8 mouse cellular contexts compared by ENCODE assay signal in genomic region chr14:48134344-48134743, GRCm38 (mm10). TPM values are rescaled to one million over a fixed set of nuclear protein-coding genes. Genes with fewer than 3 reads are reported as not detected.
DNase-seq lines count a peak whose midpoint lies in the region; ATAC-seq and TF ChIP-seq lines count a peak whose summit lies in the region.

No protein-coding gene starts in this region.

- H3K27ac ChIP-seq in midbrain, embryonic 11.5 days (ENCODE audit: low read depth, low read length), result no peak overlapping the region; the same call in 1 of the 2 replicates
- no peak overlapping the region for H3K27ac ChIP-seq in midbrain, embryonic 13.5 days
- peak overlapping the region; percentile 56; the same call in 1 of the 2 replicates for H3K27ac ChIP-seq in liver, embryonic 12.5 days
- H3K27ac ChIP-seq in stomach, postnatal 0 days (replicated peaks), result peak overlapping the region; percentile 70

- TF ChIP-seq CTCF in stomach, postnatal 0 days (IDR thresholded peaks at IDR 0.05; ENCODE audit: low read depth), result no peak

- H3K9ac ChIP-seq in midbrain, embryonic 11.5 days (ENCODE audit: low read length), result no peak overlapping the region
- H3K9ac ChIP-seq in midbrain, embryonic 13.5 days (replicated peaks), result no peak overlapping the region
- no peak overlapping the region for H3K9ac ChIP-seq in liver, embryonic 12.5 days
- no peak overlapping the region; the same call in 1 of the 2 replicates for H3K9ac ChIP-seq in stomach, postnatal 0 days (ENCODE audit: low read length)

- peaks cover 58% of the 10 kb centered on the region for H3K4me1 ChIP-seq in midbrain, embryonic 11.5 days (ENCODE audit: control insufficient read depth, insufficient read depth, low read length)
- H3K4me1 ChIP-seq in midbrain, embryonic 13.5 days (replicated peaks), result peaks cover 75% of the 10 kb centered on the region
- peaks cover 67% of the 10 kb centered on the region for H3K4me1 ChIP-seq in liver, embryonic 12.5 days
- H3K4me1 ChIP-seq in stomach, postnatal 0 days (replicated peaks; ENCODE audit: control insufficient read depth, insufficient read depth), result peaks cover 13% of the 10 kb centered on the region

- TF ChIP-seq EP300 in stomach, postnatal 0 days (optimal IDR thresholded peaks at IDR 0.05), result no peak

- no peaks in the 10 kb centered on the region for H3K9me3 ChIP-seq in midbrain, embryonic 11.5 days (ENCODE audit: control insufficient read depth, low read length)
- H3K9me3 ChIP-seq in midbrain, embryonic 13.5 days, result no peaks in the 10 kb centered on the region
- H3K9me3 ChIP-seq in liver, embryonic 12.5 days (replicated peaks), result no peaks in the 10 kb centered on the region
- H3K9me3 ChIP-seq in stomach, postnatal 0 days (ENCODE audit: control insufficient read depth, low read length), result no peaks in the 10 kb centered on the region

- DNase-seq in midbrain, embryonic 11.5 days (ENCODE audit: low spot score, missing footprints), result peak; percentile 91
- peak; percentile 41 for DNase-seq in heart, postnatal 25 days (ENCODE audit: low spot score)
- no peak for DNase-seq in stomach, postnatal 0 days (ENCODE audit: low spot score)
- no peak for DNase-seq in B cell, adult 2 months
- no peak for DNase-seq in thymus, postnatal 14 days
- DNase-seq in spleen, postnatal 14 days (ENCODE audit: low spot score in 2 of 2), result no peak

- peak; percentile 51 for ATAC-seq in midbrain, embryonic 11.5 days (ENCODE audit: low FRiP score)
- no peak for ATAC-seq in midbrain, embryonic 13.5 days
- peak; percentile 76 for ATAC-seq in liver, embryonic 12.5 days
- ATAC-seq in stomach, postnatal 0 days (ENCODE audit: low FRiP score, low TSS enrichment), result peak; percentile 23; the same call in 1 of the 2 replicates

- WGBS in midbrain, embryonic 11.5 days, result 11% methylated on average over 7 of the region's 7 CpGs
- 28% methylated on average over 7 of the region's 7 CpGs for WGBS in midbrain, embryonic 13.5 days
- 53% methylated on average over 7 of the region's 7 CpGs for WGBS in liver, embryonic 12.5 days (ENCODE audit: insufficient replicate concordance)
- WGBS in stomach, postnatal 0 days, result 42% methylated on average over 7 of the region's 7 CpGs

- 0 out of 2 replicates have a peak, but pooled peaks cover 2% of the 10 kb centered on the region for H3K27me3 ChIP-seq in midbrain, embryonic 11.5 days (ENCODE audit: control insufficient read depth, insufficient read depth, low read length)
- peaks cover 17% of the 10 kb centered on the region; the same call in 1 of the 2 replicates for H3K27me3 ChIP-seq in midbrain, embryonic 13.5 days
- H3K27me3 ChIP-seq in liver, embryonic 12.5 days (replicated peaks), result no peaks in the 10 kb centered on the region
- no peaks in the 10 kb centered on the region for H3K27me3 ChIP-seq in stomach, postnatal 0 days (ENCODE audit: control insufficient read depth, insufficient read depth, low read length)

- 0 out of 2 replicates have a peak overlapping the region, but pooled peaks have one; percentile 8 for H3K4me2 ChIP-seq in midbrain, embryonic 11.5 days
- H3K4me2 ChIP-seq in midbrain, embryonic 13.5 days (replicated peaks), result no peak overlapping the region
- H3K4me2 ChIP-seq in liver, embryonic 12.5 days, result peak overlapping the region; percentile 51
- H3K4me2 ChIP-seq in stomach, postnatal 0 days (replicated peaks; ENCODE audit: low read depth), result peak overlapping the region; percentile 25

- H3K36me3 ChIP-seq in midbrain, embryonic 11.5 days (ENCODE audit: control insufficient read depth, insufficient read depth, low read length), result no peaks in the 10 kb centered on the region
- no peaks in the 10 kb centered on the region for H3K36me3 ChIP-seq in midbrain, embryonic 13.5 days
- no peaks in the 10 kb centered on the region for H3K36me3 ChIP-seq in liver, embryonic 12.5 days
- H3K36me3 ChIP-seq in stomach, postnatal 0 days (ENCODE audit: control insufficient read depth, insufficient read depth, low read length), result no peaks in the 10 kb centered on the region

- intact Hi-C loops in heart, postnatal 25 days (cut with DNase I), result loop anchor here (5.0 to 10.0 kb wide), 2 partner anchors 63 to 320 kb away; no protein-coding TSS in a partner anchor

- H3K4me3 ChIP-seq in midbrain, embryonic 11.5 days (ENCODE audit: low read depth, low read length), result no peak overlapping the region
- no peak overlapping the region for H3K4me3 ChIP-seq in midbrain, embryonic 13.5 days (replicated peaks)
- H3K4me3 ChIP-seq in liver, embryonic 12.5 days, result no peak overlapping the region
- H3K4me3 ChIP-seq in stomach, postnatal 0 days (ENCODE audit: low read depth, low read length), result no peak overlapping the region

RNA-seq across cellular contexts. Expression of gene Peli2, which starts 13.7 kb away (rescaled TPM):
- polyA plus RNA-seq in midbrain, embryonic 11.5 days (2014; fragmentation: Nextera tagmentation; extraction: Ambion mirVana), result 15.7 and 16.2 TPM in 2 replicates
- 7.1 and 8.3 TPM in 2 replicates for polyA plus RNA-seq in midbrain, embryonic 13.5 days (2015; fragmentation: Nextera tagmentation; extraction: Ambion mirVana)
- 10 to 100 TPM; 13.5 to 13.9 TPM for total RNA-seq in heart, postnatal 25 days (2021)
- polyA plus RNA-seq in liver, embryonic 12.5 days (2016; fragmentation: Nextera tagmentation; extraction: Ambion mirVana), result 1.7 and 1.8 TPM in 2 replicates
- polyA plus RNA-seq in stomach, postnatal 0 days (2015; fragmentation: Nextera tagmentation; extraction: Ambion mirVana), result 5.6 and 5.9 TPM in 2 replicates

Comparison
In these comparisons a context has a peak if more than half of its experiments do, and no peak if none do; other contexts are left out.
1. DNase-seq: peak in midbrain, embryonic 11.5 days (single experiment) and heart, postnatal 25 days (single experiment); none in stomach, postnatal 0 days (single experiment), B cell, adult 2 months (0 of 2), thymus, postnatal 14 days (single experiment) and spleen, postnatal 14 days (0 of 2).
2. H3K27ac ChIP-seq: peak in liver, embryonic 12.5 days (single experiment) and stomach, postnatal 0 days (single experiment); none in midbrain, embryonic 11.5 days (single experiment) and midbrain, embryonic 13.5 days (single experiment).